17 mouse cellular contexts compared by ENCODE assay signal in genomic region chr2:180527447-180527846, GRCm38 (mm10). TPM values are rescaled to one million over a fixed set of nuclear protein-coding genes. Genes with fewer than 3 reads are reported as not detected.
"Had no signal": no experiment of that assay in that cellular context is flagged by ENCODE, and none has a peak within 500 bp of the region (broad histone marks: within the 10 kb centered on the region; RNA-seq: fewer than 3 reads in every experiment).

No protein-coding gene starts in this region.

- H3K4me3 ChIP-seq: layer of hippocampus, adult 2 months; left cerebral cortex, adult 2 months; limb, embryonic 10.5 days; liver, embryonic 15.5 days; myocyte; neural tube, embryonic 15.5 days had no signal

- ATAC-seq: lung, postnatal 0 days had no signal

- H3K4me1 ChIP-seq: liver, embryonic 15.5 days had no signal

- H3K9ac ChIP-seq: liver, embryonic 15.5 days; neural tube, embryonic 15.5 days had no signal

- H3K9me3 ChIP-seq: limb, embryonic 10.5 days; liver, embryonic 15.5 days; neural tube, embryonic 15.5 days had no signal

- DNase-seq: kidney, adult 9 months; kidney, postnatal 4 days; lung, adult 2 months; lung, postnatal 36 days; right cerebral cortex, adult 18-20 months; right cerebral cortex, postnatal 25 days; thymus, postnatal 36 days had no signal

- H3K4me2 ChIP-seq: liver, embryonic 11.5 days; liver, embryonic 15.5 days; neural tube, embryonic 15.5 days had no signal

- H3K36me3 ChIP-seq: limb, embryonic 10.5 days; liver, embryonic 15.5 days; neural tube, embryonic 15.5 days had no signal

- H3K27ac ChIP-seq: kidney, postnatal 0 days; layer of hippocampus, adult 2 months; left cerebral cortex, adult 2 months; limb, embryonic 10.5 days; liver, embryonic 15.5 days; neural tube, embryonic 15.5 days had no signal

RNA-seq across cellular contexts. Expression of gene Ntsr1, which starts 27.7 kb away (rescaled TPM):
- total RNA-seq: megakaryocyte progenitor cell, adult 5-6 weeks had no signal
- polyA plus RNA-seq: lung, adult 2 months; myocyte had no signal
